Mouse (Mus musculus): Measurements from ENCODE around the gene Zfp385a. TPM values are rescaled to one million over a fixed set of nuclear protein-coding genes. Genes with fewer than 3 reads are reported as not detected.
"Not testable (repeated sequence)": the region's sequence is repeated elsewhere in the genome, so short reads cannot be mapped to it uniquely, and the experiment has no call there.

The Zfp385a gene
- total RNA-seq, 2 experiments from 2014 or later = 40.8 to 42.2 TPM

DNA sequence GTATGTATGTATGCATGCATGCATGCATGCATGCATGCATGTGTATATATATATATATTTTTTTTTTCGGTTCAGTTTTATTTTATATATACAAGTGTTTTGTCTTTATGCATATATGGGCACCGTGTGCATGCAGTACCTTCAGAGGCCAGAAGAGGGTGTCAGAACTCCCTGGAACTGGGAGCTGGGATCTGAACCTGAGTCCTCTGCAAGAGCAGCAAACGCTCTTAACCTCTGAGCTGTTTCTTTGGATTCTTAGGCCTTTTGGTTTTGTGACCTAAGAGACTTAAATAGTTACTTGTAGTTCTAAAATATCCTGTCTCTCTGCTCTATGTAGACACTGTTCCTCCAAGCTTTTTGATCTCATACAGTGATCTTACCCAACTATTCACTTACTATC, 55.8 kb downstream of the Zfp385a start:
- DNase-seq (ENCODE audit: low spot score in 2 of 2) = no peak

DNA sequence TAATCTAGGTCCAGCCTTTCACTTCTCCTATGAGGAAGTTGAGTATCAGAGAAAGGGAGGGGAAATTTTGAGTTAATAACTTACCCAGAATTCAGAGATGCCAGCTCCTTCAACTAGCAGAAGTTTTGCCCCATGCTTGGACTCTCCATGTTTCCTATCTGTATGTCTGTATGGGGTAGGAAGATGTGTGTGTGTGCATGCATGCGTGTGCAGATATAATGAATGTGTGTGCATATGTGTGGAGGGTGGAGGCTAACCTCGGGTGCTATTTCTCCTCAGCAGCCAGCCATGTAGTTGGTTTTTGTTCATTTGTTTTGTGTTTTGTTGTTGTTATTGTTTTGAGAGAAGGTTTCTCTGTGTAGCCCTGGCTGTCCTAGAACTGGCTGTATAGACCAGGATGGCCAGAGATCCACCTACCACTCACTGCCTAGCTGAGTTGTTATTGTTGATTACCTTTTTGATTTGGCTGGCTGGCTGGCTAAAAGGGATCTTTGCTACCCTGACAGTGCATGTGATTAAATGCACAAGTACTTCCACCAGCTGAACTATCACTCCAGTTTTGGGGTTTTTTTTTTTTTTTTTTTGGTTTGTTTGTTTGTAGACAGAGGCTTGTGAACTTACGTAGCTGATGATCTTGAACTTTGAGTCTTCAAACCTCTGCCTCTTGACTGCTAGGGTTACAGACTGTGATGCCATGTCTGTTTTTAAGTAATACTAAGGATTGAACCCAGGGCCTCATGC, 58.3 kb downstream of the Zfp385a start:
- no peak overlapping the region for H3K4me3 ChIP-seq
- no peak overlapping the region for H3K27ac ChIP-seq
- TF ChIP-seq CTCF (conservative IDR thresholded peaks at IDR 0.05) = no peak
- no peak for DNase-seq (ENCODE audit: low spot score in 2 of 2)

More for the DNA sequence above, 55.8 kb downstream of the Zfp385a start:
- Histone ChIP-seq H3K4me3 (no peak overlapping the region), H3K27ac (no peak overlapping the region)
- peak; percentile 77 for TF ChIP-seq CTCF (conservative IDR thresholded peaks at IDR 0.05)

DNA sequence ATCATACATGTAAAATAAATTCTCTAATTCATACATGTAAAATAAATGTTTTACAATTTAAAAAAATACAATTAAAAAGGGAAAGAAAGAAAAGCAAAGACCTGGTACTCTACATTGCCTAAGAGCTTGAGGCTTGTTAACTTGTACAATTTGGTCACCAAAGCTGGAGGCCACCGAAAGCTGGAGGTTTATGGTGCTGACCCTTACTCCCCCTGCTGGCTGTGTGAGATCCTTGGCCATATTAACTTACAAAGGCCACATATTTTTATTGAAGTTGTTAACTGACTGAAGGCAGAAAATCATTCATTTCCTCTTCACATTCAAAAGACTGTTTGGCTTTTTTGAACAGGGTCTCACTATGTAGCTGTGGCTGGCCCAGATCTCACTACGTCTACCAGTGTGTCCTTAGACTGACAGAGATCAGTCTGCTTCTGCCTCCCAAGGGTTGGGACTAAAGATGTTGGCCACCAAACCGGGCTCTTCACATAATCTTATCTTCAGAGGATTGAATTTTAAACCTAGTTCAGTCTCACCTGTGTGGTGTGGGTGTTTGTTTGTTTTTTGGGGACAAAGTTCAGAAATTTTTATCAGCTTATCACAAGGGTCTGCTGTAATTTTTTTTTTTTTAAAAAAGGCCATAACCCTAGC, 59.0 kb downstream of the Zfp385a start:
- DNase-seq (ENCODE audit: low spot score in 2 of 2) = no peak
- H3K4me3 ChIP-seq = no peak overlapping the region
- TF ChIP-seq CTCF (conservative IDR thresholded peaks at IDR 0.05) = peak; percentile 74
- no peak overlapping the region for H3K27ac ChIP-seq

DNA sequence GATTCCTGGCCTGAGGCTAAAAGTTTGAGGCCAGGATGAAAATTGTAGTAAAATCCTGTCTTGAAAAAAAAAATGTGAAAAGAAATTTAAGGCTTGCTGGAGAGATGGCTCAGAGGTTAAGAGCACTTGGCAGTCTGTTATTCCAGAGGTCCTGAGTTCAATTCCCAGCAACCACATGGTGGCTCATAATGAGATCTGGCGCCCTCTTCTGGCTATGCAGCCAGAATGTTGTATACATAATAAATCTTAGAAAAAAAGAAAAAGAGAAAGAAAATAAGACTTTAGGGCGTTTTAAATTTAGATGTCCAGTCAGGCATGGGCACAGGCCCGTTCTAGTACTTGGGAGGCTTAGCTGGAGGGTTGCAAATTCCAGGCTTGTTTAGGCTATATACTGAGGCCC, 60.1 kb downstream of the Zfp385a start:
- peak; percentile 77 for TF ChIP-seq CTCF (conservative IDR thresholded peaks at IDR 0.05)
- Histone ChIP-seq H3K4me3 (no peak overlapping the region), H3K27ac (no peak overlapping the region)
- DNase-seq (ENCODE audit: low spot score in 2 of 2) = no peak

DNA sequence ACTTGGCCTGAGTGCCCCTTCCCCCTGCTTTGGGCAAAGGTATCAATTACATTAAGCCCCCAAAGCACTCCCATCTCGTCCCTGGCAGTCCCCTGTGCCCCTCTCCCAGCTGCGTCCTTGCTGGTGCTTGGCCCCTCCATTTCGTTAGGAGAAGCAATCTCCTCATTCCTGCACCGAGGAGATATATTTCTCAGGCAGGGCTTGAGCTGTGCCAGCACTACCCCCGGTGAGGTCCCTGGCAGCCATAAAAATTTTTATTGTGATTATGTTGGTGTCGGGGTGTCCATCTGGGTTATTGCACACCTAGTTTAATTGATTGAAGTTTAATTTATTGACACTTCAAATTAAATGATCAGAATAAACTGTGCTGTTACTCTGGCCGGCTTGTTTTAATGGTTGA, 61.9 kb downstream of the Zfp385a start:
- no peak for DNase-seq (ENCODE audit: low spot score in 2 of 2)
- no peak overlapping the region for H3K4me3 ChIP-seq
- TF ChIP-seq CTCF (conservative IDR thresholded peaks at IDR 0.05) = no peak
- no peak overlapping the region for H3K27ac ChIP-seq

DNA sequence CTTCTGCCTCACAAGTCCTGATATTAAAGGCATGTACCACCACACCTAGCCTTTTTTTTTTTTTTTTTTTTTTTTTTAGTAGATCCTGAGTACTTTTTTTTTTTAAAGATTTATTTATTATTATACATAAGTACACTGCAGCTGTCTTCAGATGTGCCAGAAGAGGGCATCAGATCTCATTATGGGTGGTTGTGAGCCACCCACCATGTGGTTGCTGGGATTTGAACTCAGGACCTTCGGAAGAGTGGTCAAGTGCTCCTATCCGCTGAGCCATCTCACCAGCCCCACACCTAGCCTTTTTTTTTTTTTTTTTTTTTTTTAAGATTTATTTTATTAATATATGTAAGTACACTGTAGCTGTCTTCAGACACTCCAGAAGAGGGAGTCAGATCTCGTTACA, 64.0 kb downstream of the Zfp385a start:
- not testable (repeated sequence) for H3K27ac ChIP-seq; H3K4me3 ChIP-seq; DNase-seq (ENCODE audit: low spot score in 2 of 2)

DNA sequence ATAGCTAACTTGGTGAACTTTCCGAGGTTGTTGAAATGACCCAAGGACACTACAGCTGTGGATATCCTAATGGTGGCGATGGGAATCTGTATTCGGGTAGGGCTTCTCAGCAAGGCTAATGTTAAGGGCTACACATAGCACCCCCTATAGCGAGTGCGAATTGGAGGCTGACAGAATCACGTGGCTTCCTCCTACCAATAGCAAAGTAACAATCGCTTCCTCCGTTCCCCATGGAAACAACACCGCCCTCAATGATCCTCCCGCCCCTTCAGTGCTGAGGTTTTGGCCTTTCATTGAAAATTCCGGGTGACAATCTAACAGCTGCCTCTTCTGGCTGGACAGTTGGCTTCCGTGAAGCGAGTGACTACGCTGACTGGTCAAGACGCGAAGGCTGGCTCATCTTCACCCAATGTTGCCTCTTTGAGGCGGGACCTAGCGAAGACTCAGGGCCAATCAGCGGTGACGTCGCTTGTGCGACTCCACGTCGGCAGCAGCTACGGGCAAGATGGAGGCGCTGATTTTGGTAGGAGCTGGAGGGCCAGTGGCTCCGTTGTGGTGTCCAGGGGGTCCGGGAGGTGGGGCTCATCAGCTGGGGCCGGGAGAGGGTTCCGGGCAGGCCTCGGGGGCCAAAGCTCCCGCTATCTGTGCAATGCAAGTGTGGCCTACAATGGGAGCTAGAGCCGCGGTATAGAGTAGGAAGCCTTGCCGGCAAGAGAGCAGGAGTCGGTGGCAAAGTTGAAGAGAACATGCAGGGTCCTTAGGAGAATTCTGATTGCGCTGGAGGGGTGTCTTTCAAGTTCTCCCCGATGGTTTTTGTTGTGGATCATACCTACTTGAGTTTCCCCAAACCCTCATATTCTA, 67.2 kb downstream of the Zfp385a start, which contains the start of gene Copz1:
Gene Copz1, plus strand, starts transcription at position 296 of the 861 bp plus-strand sequence.
- H3K27ac ChIP-seq = peak within 1 kb of the TSS; percentile 87

DNA sequence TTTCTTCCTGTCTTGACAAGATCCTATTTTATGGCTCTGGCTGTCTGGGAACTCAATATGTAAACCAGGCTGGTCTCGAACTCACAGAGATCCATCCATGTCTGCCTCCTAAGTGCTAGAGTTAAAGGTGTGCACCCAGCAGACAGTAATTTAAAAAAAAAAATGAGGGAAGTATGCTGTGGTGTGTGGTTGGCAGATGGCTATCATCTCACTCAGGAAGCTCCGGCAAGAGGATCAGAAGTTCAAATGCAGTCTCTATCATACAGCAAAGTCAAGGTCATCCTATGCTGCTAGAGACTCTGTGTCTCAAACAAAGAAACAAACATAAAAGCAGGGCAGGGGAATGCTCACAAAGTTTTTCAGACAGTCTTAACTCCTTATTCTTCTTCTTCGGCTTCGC, 71.0 kb downstream of the Zfp385a start:
- TF ChIP-seq CTCF (conservative IDR thresholded peaks at IDR 0.05) = no peak
- DNase-seq (ENCODE audit: low spot score in 2 of 2) = no peak
- no peak overlapping the region for H3K27ac ChIP-seq
- H3K4me3 ChIP-seq = no peak overlapping the region

More for the DNA sequence above, 67.2 kb downstream of the Zfp385a start, which contains the start of gene Copz1:
- peak within 1 kb of the TSS; percentile 91 for H3K4me3 ChIP-seq
- peak; percentile 39 for TF ChIP-seq CTCF (conservative IDR thresholded peaks at IDR 0.05)
- DNase-seq (ENCODE audit: low spot score in 2 of 2) = peak; percentile 94 to 99

DNA sequence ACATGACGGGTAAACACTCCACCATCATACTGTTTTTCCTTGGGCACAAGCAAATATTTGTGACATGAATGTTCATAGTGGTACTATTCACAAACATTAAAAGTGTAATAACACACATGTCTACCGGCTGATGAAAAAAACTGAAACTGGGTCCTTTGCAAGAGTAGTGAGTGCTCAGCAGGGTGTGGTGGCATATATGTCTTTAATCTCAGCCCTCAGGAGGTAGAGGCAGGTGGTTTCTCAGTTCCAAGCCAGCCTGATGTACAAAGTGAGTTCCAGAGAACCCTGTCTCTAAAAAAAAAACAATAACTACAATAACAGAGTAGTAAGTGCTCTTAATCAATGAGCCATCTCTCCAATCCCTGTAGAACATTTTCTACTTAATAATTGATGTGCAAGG, 75.1 kb downstream of the Zfp385a start:
- no peak for TF ChIP-seq CTCF (conservative IDR thresholded peaks at IDR 0.05)
- no peak overlapping the region for H3K4me3 ChIP-seq
- no peak for DNase-seq (ENCODE audit: low spot score in 2 of 2)
- H3K27ac ChIP-seq = no peak overlapping the region

Small RNA genes within 50 kb of the gene (microRNA-seq; reads per million reads assigned to microRNA genes)
- gene Mir148b (97.4 to 117 reads per million in 2 experiments), gene Mir6963 (0 reads per million in 2 experiments)

Other genes starting within 250 kb of the Zfp385a start
- 10 to 100 TPM; 17.9 to 18.2 TPM for gene Smug1, start 173.0 kb downstream of the Zfp385a start, total RNA-seq (2021)
- 100 to 1,000 TPM; 179 to 187 TPM for gene Cbx5, start 100.3 kb downstream of the Zfp385a start, total RNA-seq (2021)
- 100 to 1,000 TPM; 256 to 265 TPM for gene Hnrnpa1, start 99.7 kb downstream of the Zfp385a start, total RNA-seq (2021)
- gene Nfe2, start 81.7 kb downstream of the Zfp385a start, total RNA-seq (2021) = not detected
- gene Copz1, start 67.4 kb downstream of the Zfp385a start, total RNA-seq (2021) = 10 to 100 TPM; 91.0 to 96.2 TPM
- gene Gpr84, start 29.5 kb downstream of the Zfp385a start, total RNA-seq (2021) = under 1 TPM; 0.61 to 0.81 TPM
- 1 to 10 TPM; 1.2 to 2.1 TPM for gene Itga5, start 26.7 kb upstream of the Zfp385a start, total RNA-seq (2021)
- gene Gtsf1, start 90.4 kb upstream of the Zfp385a start, total RNA-seq (2021) = not detected
- not detected for gene Gtsf2, start 108.4 kb upstream of the Zfp385a start, total RNA-seq (2021)
- 1 to 10 TPM; 6.9 to 8.7 TPM for gene Nckap1l, start 113.7 kb upstream of the Zfp385a start, total RNA-seq (2021)
- 100 to 1,000 TPM; 109 to 117 TPM for gene Pde1b, start 162.9 kb upstream of the Zfp385a start, total RNA-seq (2021)
- gene Ppp1r1a, start 197.9 kb upstream of the Zfp385a start, total RNA-seq (2021) = 100 to 1,000 TPM; 118 to 136 TPM
- gene Glycam1, start 225.0 kb upstream of the Zfp385a start, total RNA-seq (2021) = 1 to 10 TPM in 1 of 2 experiments, not detected in 1; 1.7 TPM